ENCODE assay signal across 8 mouse cellular contexts in genomic region chr1:91456301-91456801, GRCm38 (mm10). TPM values are rescaled to one million over a fixed set of nuclear protein-coding genes. Genes with fewer than 3 reads are reported as not detected.
DNase-seq lines count a peak whose midpoint lies in the region; ATAC-seq lines count a peak whose summit lies in the region.

No protein-coding gene starts in this region.

- no peaks in the 10 kb centered on the region for H3K36me3 ChIP-seq in hindbrain, embryonic 15.5 days
- H3K36me3 ChIP-seq in limb, embryonic 13.5 days = no peaks in the 10 kb centered on the region
- H3K36me3 ChIP-seq in midbrain, embryonic 11.5 days (ENCODE audit: control insufficient read depth, insufficient read depth, low read length) = no peaks in the 10 kb centered on the region
- H3K36me3 ChIP-seq in stomach, embryonic 16.5 days (ENCODE audit: control insufficient read depth, insufficient read depth, low read length) = no peaks in the 10 kb centered on the region

- H3K27me3 ChIP-seq in hindbrain, embryonic 15.5 days = no peaks in the 10 kb centered on the region
- peaks cover 8% of the 10 kb centered on the region for H3K27me3 ChIP-seq in limb, embryonic 13.5 days
- H3K27me3 ChIP-seq in midbrain, embryonic 11.5 days (ENCODE audit: control insufficient read depth, insufficient read depth, low read length) = peaks cover 6% of the 10 kb centered on the region
- no peaks in the 10 kb centered on the region for H3K27me3 ChIP-seq in stomach, embryonic 16.5 days (ENCODE audit: control insufficient read depth, insufficient read depth, low read length)

- ATAC-seq in hindbrain, embryonic 15.5 days (ENCODE audit: low FRiP score, low read depth) = no peak
- ATAC-seq in limb, embryonic 13.5 days (ENCODE audit: low FRiP score, low read depth) = no peak
- no peak for ATAC-seq in midbrain, embryonic 11.5 days (ENCODE audit: low FRiP score)
- peak; percentile 51 for ATAC-seq in stomach, embryonic 16.5 days (ENCODE audit: insufficient read depth, low FRiP score)

- H3K27ac ChIP-seq in hindbrain, embryonic 15.5 days (replicated peaks) = peak overlapping the region; percentile 47
- peak overlapping the region; percentile 1; the same call in 1 of the 2 replicates for H3K27ac ChIP-seq in limb, embryonic 13.5 days
- H3K27ac ChIP-seq in midbrain, embryonic 11.5 days (ENCODE audit: low read depth, low read length) = peak overlapping the region; percentile 41; the same call in 1 of the 2 replicates
- H3K27ac ChIP-seq in stomach, embryonic 16.5 days (ENCODE audit: low read length) = peak overlapping the region; percentile 98

- peak; percentile 25 for DNase-seq in CD4-positive helper T cell, adult 2 months (ENCODE audit: low read depth, low spot score)
- peak; percentile 84 for DNase-seq in adrenal gland, postnatal 14 days
- peak; percentile 53 to 60 for DNase-seq in gastrocnemius, adult 8-10 months (ENCODE audit: low spot score in 2 of 2)
- no peak for DNase-seq in midbrain, embryonic 11.5 days (ENCODE audit: low spot score, missing footprints)
- DNase-seq in thymus, postnatal 4 days = no peak

- no peak overlapping the region; the same call in 1 of the 2 replicates for H3K4me3 ChIP-seq in hindbrain, embryonic 15.5 days
- H3K4me3 ChIP-seq in limb, embryonic 13.5 days = no peak overlapping the region
- H3K4me3 ChIP-seq in midbrain, embryonic 11.5 days (ENCODE audit: low read depth, low read length) = no peak overlapping the region
- peak overlapping the region; percentile 13 for H3K4me3 ChIP-seq in stomach, embryonic 16.5 days (replicated peaks; ENCODE audit: low read length)

- H3K4me2 ChIP-seq in hindbrain, embryonic 15.5 days = peak overlapping the region; percentile 36
- peak overlapping the region; percentile 35 for H3K4me2 ChIP-seq in limb, embryonic 13.5 days (replicated peaks)
- peak overlapping the region; percentile 6; the same call in 1 of the 2 replicates for H3K4me2 ChIP-seq in midbrain, embryonic 11.5 days
- H3K4me2 ChIP-seq in stomach, embryonic 16.5 days (ENCODE audit: low read depth, low read length) = peak overlapping the region; percentile 72

- peaks cover 49% of the 10 kb centered on the region for H3K4me1 ChIP-seq in hindbrain, embryonic 15.5 days (replicated peaks)
- H3K4me1 ChIP-seq in limb, embryonic 13.5 days = peaks cover 59% of the 10 kb centered on the region
- H3K4me1 ChIP-seq in midbrain, embryonic 11.5 days (ENCODE audit: control insufficient read depth, insufficient read depth, low read length) = peaks cover 26% of the 10 kb centered on the region
- peaks cover 57% of the 10 kb centered on the region for H3K4me1 ChIP-seq in stomach, embryonic 16.5 days (ENCODE audit: control insufficient read depth, insufficient read depth, low read length)

- 26% methylated on average over 11 of the region's 11 CpGs for WGBS in hindbrain, embryonic 15.5 days
- WGBS in limb, embryonic 13.5 days = 35% methylated on average over 11 of the region's 11 CpGs
- 27% methylated on average over 11 of the region's 11 CpGs for WGBS in midbrain, embryonic 11.5 days
- 8% methylated on average over 11 of the region's 11 CpGs for WGBS in stomach, embryonic 16.5 days

- no peaks in the 10 kb centered on the region for H3K9me3 ChIP-seq in hindbrain, embryonic 15.5 days
- no peaks in the 10 kb centered on the region for H3K9me3 ChIP-seq in limb, embryonic 13.5 days
- H3K9me3 ChIP-seq in midbrain, embryonic 11.5 days (ENCODE audit: control insufficient read depth, low read length) = no peaks in the 10 kb centered on the region
- H3K9me3 ChIP-seq in stomach, embryonic 16.5 days (replicated peaks; ENCODE audit: control insufficient read depth, low read length) = no peaks in the 10 kb centered on the region

- H3K9ac ChIP-seq in hindbrain, embryonic 15.5 days = no peak overlapping the region
- 0 out of 2 replicates have a peak overlapping the region, but pooled peaks have one; percentile 5 for H3K9ac ChIP-seq in limb, embryonic 13.5 days
- no peak overlapping the region; the same call in 1 of the 2 replicates for H3K9ac ChIP-seq in midbrain, embryonic 11.5 days (ENCODE audit: low read length)
- peak overlapping the region; percentile 67 for H3K9ac ChIP-seq in stomach, embryonic 16.5 days (ENCODE audit: low read length)

RNA-seq across cellular contexts. Expression of gene Per2, which starts 2.8 kb away (rescaled TPM):
- total RNA-seq in adrenal gland, postnatal 14 days (2021) = 38.3 and 42.3 TPM in 2 replicates
- total RNA-seq in gastrocnemius, adult 8-10 months (2022) = 10 to 100 TPM in 1 of 4 experiments, 1 to 10 TPM in 3; 7.0 to 15.0 (median 8.8) TPM
- polyA plus RNA-seq in hindbrain, embryonic 15.5 days (2015; fragmentation: Nextera tagmentation; extraction: Ambion mirVana) = 6.0 and 6.1 TPM in 2 replicates
- 3.3 TPM in 2 replicates for polyA plus RNA-seq in limb, embryonic 13.5 days (2015; fragmentation: Nextera tagmentation; extraction: Ambion mirVana)
- polyA plus RNA-seq in midbrain, embryonic 11.5 days (2014; fragmentation: Nextera tagmentation; extraction: Ambion mirVana) = 1.5 and 1.6 TPM in 2 replicates
- polyA plus RNA-seq in stomach, embryonic 16.5 days (2015; fragmentation: Nextera tagmentation; extraction: Ambion mirVana) = 7.7 and 8.9 TPM in 2 replicates

RNA-seq across cellular contexts. Expression of gene Traf3ip1, which starts 38.1 kb away (rescaled TPM):
- 12.3 and 12.6 TPM in 2 replicates for total RNA-seq in adrenal gland, postnatal 14 days (2021)
- total RNA-seq in gastrocnemius, adult 8-10 months (2022) = 1 to 10 TPM; 2.9 to 3.7 (median 3.3) TPM
- polyA plus RNA-seq in hindbrain, embryonic 15.5 days (2015; fragmentation: Nextera tagmentation; extraction: Ambion mirVana) = 9.9 and 10.1 TPM in 2 replicates
- polyA plus RNA-seq in limb, embryonic 13.5 days (2015; fragmentation: Nextera tagmentation; extraction: Ambion mirVana) = 9.6 and 10.0 TPM in 2 replicates
- polyA plus RNA-seq in midbrain, embryonic 11.5 days (2014; fragmentation: Nextera tagmentation; extraction: Ambion mirVana) = 6.0 and 7.3 TPM in 2 replicates
- 7.3 and 7.9 TPM in 2 replicates for polyA plus RNA-seq in stomach, embryonic 16.5 days (2015; fragmentation: Nextera tagmentation; extraction: Ambion mirVana)

RNA-seq across cellular contexts. Expression of gene Hes6, which starts 42.5 kb away (rescaled TPM):
- total RNA-seq in adrenal gland, postnatal 14 days (2021) = 182 and 223 TPM in 2 replicates
- 1 to 10 TPM; 6.9 to 9.2 (median 7.2) TPM for total RNA-seq in gastrocnemius, adult 8-10 months (2022)
- 172 and 212 TPM in 2 replicates for polyA plus RNA-seq in hindbrain, embryonic 15.5 days (2015; fragmentation: Nextera tagmentation; extraction: Ambion mirVana)
- 114 and 117 TPM in 2 replicates for polyA plus RNA-seq in limb, embryonic 13.5 days (2015; fragmentation: Nextera tagmentation; extraction: Ambion mirVana)
- polyA plus RNA-seq in midbrain, embryonic 11.5 days (2014; fragmentation: Nextera tagmentation; extraction: Ambion mirVana) = 300 and 322 TPM in 2 replicates
- polyA plus RNA-seq in stomach, embryonic 16.5 days (2015; fragmentation: Nextera tagmentation; extraction: Ambion mirVana) = 58.6 and 67.2 TPM in 2 replicates

RNA-seq across cellular contexts. Expression of gene Ilkap, which starts 57.7 kb away (rescaled TPM):
- 99.4 and 110 TPM in 2 replicates for total RNA-seq in adrenal gland, postnatal 14 days (2021)
- total RNA-seq in gastrocnemius, adult 8-10 months (2022) = 10 to 100 TPM; 31.2 to 40.1 (median 34.0) TPM
- polyA plus RNA-seq in hindbrain, embryonic 15.5 days (2015; fragmentation: Nextera tagmentation; extraction: Ambion mirVana) = 145 and 147 TPM in 2 replicates
- polyA plus RNA-seq in limb, embryonic 13.5 days (2015; fragmentation: Nextera tagmentation; extraction: Ambion mirVana) = 163 and 172 TPM in 2 replicates
- 163 and 169 TPM in 2 replicates for polyA plus RNA-seq in midbrain, embryonic 11.5 days (2014; fragmentation: Nextera tagmentation; extraction: Ambion mirVana)
- 113 and 115 TPM in 2 replicates for polyA plus RNA-seq in stomach, embryonic 16.5 days (2015; fragmentation: Nextera tagmentation; extraction: Ambion mirVana)

Comparison
In these comparisons a context has a peak if more than half of its experiments do, and no peak if none do; other contexts are left out.
1. DNase-seq: peak in CD4-positive helper T cell, adult 2 months (single experiment), adrenal gland, postnatal 14 days (single experiment) and gastrocnemius, adult 8-10 months (2 of 2); none in midbrain, embryonic 11.5 days (single experiment) and thymus, postnatal 4 days (single experiment).
2. H3K27ac ChIP-seq: peak in every context shown above with its lines; median percentile 98 in stomach, embryonic 16.5 days; 47 in hindbrain, embryonic 15.5 days; 41 in midbrain, embryonic 11.5 days; 1 in limb, embryonic 13.5 days.
3. H3K4me2 ChIP-seq: peak in every context shown above with its lines; median percentile 72 in stomach, embryonic 16.5 days; 36 in hindbrain, embryonic 15.5 days; 35 in limb, embryonic 13.5 days; 6 in midbrain, embryonic 11.5 days.
4. H3K9ac ChIP-seq: peak in limb, embryonic 13.5 days (single experiment) and stomach, embryonic 16.5 days (single experiment); none in hindbrain, embryonic 15.5 days (single experiment) and midbrain, embryonic 11.5 days (single experiment).